Mouse (Mus musculus) cortical plate, adult 2 months (tissue): ENCODE measurements around the gene Cdk17.

Experiments used
- CTCF ChIP-seq: fragments of 200-500 bp; IDR thresholded peaks from 2 replicates; pipeline ENCODE4 v1.5.1; 2011; ENCODE audit warnings: mild to moderate bottlenecking, control low read depth, low read length; ENCODE audit not compliant: insufficient read depth; ENCODE audit errors: extremely low read depth
- POLR2A ChIP-seq: fragments of 200-500 bp; IDR thresholded peaks from 2 replicates; pipeline ENCODE4 v1.6.1; 2011; ENCODE audit warnings: mild to moderate bottlenecking, low read length, control low read depth; ENCODE audit not compliant: insufficient read depth; ENCODE audit errors: extremely low read depth

DNA sequence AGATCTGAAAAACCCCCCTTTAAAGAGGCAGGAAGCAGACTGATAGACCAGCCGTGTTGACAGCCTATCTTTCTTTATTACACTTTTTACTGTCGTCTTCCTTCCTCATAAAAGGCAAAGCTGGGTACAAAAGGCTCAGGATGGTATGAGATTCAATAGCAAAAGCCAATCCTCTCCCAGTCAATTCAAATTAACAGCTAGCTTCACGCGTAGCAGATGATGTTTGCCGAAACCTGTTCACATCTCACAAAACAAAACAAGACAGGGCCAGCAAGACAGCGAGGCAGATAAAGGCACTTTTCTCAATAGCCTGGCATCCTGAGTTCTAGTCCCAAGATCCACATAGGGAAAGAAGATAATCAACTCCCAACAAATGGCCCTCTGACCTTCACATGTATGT is 128.7 kb downstream of the Cdk17 start:
- TF ChIP-seq POLR2A (no peak), CTCF (no peak)
